Mouse (Mus musculus) left cerebral cortex, postnatal 36 days (tissue): Measurements from ENCODE around the gene Cox6a2. TPM values are rescaled to one million over a fixed set of nuclear protein-coding genes. Genes with fewer than 3 reads are reported as not detected.
A peak's percentile ranks its signal among the peaks of the same experiment; 100 is the strongest.

Experiments used
- DNase-seq, 2 experiments: peaks; one replicate each; pipeline ENCODE4 v3.0.0; 2021 to 2022; ENCODE audit warnings: low spot score in 2 of 2, mixed read lengths in 1 of 2
- intact Hi-C: fragments of 180-260 bp; cut with DNase I; formaldehyde crosslinking; loops from one replicate; pipeline ENCODE4 v1.15.1; 2025
- total RNA-seq, 2 experiments: library from RNA; stranded (reverse); gene quantifications; 2 replicates each; pipeline ENCODE4 v1.2.3; 2021

The Cox6a2 gene
- 1 to 10 TPM; 7.4 to 8.7 TPM for total RNA-seq

DNA sequence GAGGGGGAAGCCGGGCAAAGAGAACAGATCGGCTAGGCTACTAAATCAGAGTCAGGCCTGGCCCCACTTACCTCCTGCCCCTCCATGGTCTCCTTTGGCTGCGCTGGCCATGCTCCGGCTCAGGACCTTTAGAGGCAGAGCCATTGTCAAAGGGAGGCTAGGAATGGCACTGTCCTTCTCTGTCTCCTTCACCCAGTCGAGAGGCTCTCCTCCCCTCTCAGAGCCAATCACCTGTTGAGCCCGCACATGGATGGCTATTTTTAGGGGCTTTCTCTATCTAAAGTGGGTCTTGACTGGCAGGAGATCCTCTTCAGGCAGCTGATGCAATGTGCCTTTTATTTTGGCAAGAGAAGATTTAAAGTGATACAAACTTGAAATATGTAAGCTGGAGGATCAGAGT, at the start of gene Cox6a2:
Gene Cox6a2 (minus strand): TSS at position 236 of the 400 bp plus-strand sequence.
- intact Hi-C loops = loop anchor here (5.0 kb wide), 1 partner anchor 219 kb away; no protein-coding TSS in a partner anchor
- DNase-seq = no peak

DNA sequence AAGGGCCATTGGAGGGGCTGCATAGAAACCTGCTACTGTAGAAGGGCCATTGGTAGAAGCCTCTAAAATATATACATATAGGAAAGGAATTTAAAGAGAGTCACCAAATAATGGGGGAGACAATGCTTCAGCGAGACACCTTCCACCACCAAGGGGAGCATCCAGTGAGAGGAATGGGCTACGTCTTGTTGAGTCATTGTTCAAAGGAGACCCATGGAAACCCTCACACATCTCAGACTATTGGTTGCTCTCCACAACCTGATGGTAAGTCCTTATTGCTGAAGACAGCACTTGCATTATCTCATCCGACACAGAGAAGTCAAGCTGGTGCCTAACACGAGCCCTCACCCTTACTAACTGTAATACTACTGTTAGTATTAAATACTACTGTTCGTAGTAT, 49.6 kb upstream of the Cox6a2 start:
- intact Hi-C loops = no loop called here

DNA sequence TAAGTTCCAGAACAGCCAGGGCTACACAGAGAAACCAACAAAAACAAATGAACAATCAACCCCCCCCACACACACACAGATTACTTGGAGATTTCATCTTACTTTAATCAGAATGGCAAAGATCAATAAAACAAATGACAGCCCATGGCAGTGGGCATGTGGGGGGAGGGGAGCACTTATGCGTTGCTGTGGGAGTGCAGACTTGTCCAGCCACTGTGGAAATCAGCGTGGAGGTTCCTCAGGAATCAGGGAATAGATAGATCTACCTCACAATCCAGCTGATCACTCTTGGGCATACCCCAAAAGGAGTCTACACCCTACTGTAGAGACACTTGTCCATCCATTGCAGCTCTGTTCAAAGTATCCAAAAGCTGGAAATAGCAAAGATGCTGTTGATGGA, 48.8 kb upstream of the Cox6a2 start:
- intact Hi-C loops = no loop called here
- no peak for DNase-seq

More for the DNA sequence above, 49.6 kb upstream of the Cox6a2 start:
- DNase-seq = no peak

DNA sequence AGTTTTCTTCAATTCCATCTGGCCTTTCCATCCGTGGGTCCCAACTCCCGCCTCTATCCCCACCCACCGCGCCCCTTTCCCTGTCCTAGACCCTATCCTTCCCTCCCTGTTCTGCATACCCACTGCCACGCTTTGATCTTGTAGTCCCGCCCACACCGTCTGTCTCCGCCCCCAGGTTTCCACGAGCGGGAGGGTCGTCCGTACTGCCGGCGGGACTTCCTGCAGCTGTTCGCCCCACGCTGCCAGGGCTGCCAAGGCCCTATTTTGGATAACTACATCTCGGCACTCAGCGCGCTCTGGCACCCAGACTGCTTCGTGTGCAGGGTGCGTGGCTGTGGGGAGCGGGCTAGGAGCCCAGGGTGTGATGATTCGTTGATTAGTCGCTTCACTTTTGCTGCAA, 46.4 kb upstream of the Cox6a2 start:
- intact Hi-C loops = no loop called here
- peak; percentile 78 to 84 for DNase-seq

DNA sequence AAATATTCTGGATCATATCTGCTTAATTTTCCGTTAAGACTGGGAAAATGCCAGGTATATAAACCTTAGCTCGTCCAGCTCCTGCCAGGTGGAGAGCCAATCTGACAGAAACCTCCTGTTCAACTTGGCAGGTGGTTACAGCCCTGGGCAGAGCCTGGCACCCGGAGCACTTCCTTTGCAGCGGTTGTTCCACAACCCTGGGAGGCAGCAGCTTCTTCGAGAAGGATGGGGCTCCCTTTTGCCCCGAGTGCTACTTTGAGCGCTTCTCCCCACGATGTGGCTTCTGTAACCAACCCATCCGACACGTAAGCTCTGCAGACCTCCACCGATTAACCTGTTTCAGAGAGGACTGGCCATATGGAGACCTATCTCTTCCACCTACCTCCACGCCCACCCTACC, 45.8 kb upstream of the Cox6a2 start:
- intact Hi-C loops = no loop called here
- DNase-seq = no peak

DNA sequence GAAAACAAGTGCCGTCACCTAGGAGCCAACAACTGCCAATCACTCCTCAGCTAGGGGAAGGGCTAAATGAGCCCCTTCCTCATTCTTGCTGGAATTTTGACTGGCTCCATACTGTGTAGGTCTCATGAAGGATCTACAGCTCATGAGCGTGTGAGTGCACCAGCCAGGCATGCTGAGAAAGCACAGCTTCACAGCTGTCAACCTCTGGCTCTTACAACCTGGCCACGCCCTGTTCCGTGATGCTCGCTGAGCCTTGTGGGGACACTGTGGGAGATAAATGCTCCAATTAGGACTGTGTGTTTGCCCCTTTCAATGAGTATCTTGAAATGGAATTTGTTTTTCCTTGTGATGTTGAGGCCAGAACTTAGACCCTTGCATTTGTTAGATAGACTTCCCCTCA, 43.8 kb upstream of the Cox6a2 start:
- intact Hi-C loops = loop anchor here (5.0 kb wide), 1 partner anchor 47 kb away; the partner anchor contains the start of gene BC017158
- DNase-seq = no peak

DNA sequence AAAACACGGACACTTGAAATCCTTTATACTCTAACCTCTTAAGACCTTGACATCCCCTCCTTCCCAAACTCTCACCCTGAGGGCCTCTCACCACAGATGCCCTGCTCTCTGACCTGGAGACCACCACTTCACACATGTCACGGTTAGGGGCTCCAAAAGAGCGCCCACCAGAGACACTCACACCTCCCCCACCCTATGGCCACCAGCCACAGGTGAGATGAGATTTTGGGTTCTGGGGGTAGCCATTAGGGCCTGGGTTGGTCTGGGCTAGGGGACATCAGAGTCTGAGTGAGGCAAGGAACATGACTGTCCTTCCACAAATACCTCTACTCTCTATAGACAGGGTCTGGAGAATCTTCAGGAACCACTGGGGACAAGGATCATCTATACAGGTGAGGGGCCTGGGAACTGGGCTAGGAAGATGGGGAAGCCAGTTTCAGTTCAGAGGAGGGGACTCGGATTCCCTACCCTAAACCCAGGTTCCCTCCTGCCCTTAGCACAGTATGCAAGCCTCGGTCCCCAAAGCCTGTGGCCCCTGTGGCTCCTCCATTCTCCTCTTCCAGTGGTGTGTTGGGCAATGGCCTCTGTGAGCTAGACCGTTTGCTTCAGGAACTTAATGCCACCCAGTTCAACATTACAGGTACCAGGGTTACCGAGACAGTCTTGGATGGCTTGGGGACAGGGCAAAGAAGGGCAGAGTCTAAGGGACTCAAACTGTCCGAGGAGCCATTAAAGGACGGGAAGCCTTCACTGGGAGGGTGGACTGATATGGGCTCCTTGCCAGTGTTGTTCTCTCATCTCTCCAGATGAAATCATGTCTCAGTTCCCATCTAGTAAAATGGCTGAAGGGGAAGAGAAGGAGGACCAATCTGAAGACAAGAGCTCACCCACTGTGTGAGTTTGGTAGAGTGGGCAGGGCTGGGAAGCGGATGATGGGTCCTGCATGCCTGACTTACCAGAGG, 42.2 kb upstream of the Cox6a2 start:
- no peak for DNase-seq
- intact Hi-C loops = loop anchor here (5.0 kb wide), 1 partner anchor 49 kb away; the partner anchor contains the start of gene BC017158

DNA sequence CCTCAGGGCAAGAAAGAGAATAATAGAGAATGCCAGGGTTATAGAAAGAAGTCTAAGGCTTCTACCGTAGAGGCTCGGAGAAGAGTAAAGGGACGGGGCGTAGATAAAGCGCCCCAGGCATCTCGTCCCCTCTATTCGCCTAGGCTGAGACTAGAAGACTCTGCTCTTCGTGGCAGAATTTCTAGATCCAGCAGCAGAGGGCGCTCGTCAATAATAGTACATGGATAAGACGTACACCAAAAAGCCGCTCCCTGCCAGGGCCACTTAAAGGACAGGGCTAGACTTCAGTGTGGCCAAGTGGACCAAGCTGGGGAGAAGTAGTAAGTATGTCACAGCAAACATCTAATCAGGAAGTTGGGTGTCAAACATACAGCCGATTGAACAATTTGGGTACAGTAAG, 41.3 kb upstream of the Cox6a2 start:
- intact Hi-C loops = loop anchor here (1.0 to 5.0 kb wide), 2 partner anchors 50 to 98 kb away; partner anchors contain the start of gene BC017158
- DNase-seq = peak; percentile 79 to 84

DNA sequence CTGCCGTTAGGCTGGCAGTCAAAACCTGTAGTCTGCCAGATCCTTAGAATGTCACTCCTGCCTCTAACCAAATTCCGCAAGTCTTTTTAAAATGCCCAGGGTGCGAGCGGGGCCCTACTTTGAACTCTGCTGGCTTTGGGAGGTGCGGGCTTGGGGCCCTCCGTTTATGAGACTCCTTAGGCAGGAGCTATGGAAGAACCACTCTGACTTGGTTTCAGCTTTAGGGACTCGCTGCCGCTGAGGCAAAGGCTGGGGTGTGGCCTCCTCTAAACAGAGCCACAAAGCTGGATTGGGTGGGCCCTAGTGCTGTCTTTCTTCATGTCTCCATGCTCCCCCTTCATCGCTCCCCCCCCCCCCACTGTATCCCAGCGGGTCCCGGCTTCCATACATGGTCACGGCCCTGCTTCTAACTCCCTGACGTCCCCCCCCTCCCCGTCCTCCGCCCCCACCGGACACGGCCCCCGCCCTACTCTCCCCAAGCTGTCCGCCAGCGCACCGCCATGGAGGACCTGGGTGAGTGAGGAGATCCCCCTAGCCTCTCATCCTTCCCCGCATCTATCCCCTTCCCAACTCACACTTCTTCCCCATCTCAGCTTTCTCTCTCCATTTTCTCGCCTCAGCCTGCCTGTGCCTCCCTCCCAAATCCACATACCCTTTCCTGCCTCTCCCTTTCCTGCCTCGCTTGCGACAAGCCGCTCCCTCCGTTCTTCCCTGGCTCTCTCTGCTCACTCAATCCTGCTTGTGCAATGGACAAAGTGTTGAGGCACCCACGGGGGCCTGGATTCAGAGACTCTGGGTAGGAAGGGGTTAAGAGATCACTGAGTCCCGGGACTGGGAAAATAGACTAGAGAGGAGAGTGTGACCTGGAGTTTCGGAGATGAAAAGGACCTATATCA, 40.6 kb upstream of the Cox6a2 start, which contains the start of gene Tgfb1i1:
Gene Tgfb1i1 (plus strand): TSS at position 317 of the 896 bp plus-strand sequence.
- intact Hi-C loops = loop anchor here (1.0 to 5.0 kb wide), 2 partner anchors 51 to 99 kb away; partner anchors contain the start of gene BC017158

DNA sequence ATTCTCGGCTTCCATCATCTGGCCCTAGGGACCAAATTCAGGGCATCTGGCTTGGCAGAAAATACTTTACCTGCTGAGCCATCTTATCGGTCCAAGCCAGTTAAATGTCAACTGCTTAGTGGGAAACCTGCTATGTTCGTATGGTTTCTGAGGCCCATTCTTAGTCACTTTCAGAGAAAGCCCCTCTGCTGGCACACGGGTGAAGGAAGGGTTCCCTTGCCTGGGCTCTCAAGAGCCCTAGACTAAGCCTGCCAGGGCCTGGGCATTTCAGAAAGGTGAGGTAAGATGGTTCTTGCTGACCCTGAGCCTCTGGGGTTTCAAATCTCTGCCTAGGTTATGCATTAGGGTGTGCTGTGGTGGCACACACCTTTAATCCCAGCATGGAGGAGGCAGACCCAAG, 39.4 kb upstream of the Cox6a2 start:
- intact Hi-C loops = loop anchor here (5.0 kb wide), 1 partner anchor 52 kb away; the partner anchor contains the start of gene BC017158
- DNase-seq = no peak

More for the DNA sequence above, 40.6 kb upstream of the Cox6a2 start, which contains the start of gene Tgfb1i1:
- DNase-seq = peak; percentile 61 to 66

DNA sequence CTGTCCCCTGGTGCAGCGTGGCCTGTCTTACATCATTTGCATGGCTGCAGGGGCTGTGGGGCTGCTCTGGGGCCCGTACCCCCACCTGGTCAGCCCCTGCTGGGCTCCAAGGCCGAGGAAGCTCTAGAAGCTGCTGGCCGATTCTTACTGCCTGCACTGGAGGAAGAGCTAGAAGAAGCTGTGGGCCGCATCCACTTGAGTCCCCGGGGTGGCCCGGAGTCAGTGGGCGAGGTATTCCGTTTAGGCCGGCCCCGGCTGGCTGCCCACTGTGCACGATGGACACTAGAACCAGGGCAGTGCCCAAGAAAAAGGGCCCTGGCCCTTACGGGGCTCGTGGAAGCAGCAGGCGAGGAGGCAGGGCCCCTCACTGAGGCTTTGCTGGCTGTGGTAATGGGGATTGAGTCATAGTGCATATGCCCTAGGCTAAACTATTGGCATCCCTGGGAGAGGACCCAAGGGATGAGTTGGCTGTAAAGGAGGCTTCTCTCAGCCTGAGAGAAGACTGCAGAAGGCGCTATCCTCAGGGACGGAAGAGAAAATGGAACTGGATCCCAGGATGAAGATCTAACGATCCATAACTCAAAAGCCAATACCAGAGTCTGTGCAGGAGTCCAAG, 38.3 kb upstream of the Cox6a2 start:
- no peak for DNase-seq
- intact Hi-C loops = loop anchor here (5.0 kb wide), 1 partner anchor 53 kb away; the partner anchor contains the start of gene BC017158

DNA sequence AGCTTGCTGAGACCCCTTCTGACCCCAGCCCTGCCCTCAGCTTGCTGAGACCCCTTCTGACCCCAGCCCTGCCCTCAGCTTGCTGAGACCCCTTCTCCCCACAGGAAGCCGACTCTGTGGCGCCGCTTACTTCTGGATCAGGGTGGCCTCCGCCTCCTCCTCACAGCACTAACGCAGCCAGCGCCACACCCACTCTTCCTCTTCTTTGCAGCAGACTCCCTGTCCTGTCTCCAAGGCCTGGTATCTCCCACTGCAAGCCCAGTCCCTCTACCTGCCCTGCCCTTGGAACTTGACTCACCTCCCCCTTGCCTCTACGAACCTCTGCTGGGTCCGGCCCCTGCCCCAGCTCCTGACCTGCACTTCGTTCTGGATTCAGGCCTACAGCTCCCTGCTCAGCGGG, 37.7 kb upstream of the Cox6a2 start:
- DNase-seq = no peak
- intact Hi-C loops = no loop called here

DNA sequence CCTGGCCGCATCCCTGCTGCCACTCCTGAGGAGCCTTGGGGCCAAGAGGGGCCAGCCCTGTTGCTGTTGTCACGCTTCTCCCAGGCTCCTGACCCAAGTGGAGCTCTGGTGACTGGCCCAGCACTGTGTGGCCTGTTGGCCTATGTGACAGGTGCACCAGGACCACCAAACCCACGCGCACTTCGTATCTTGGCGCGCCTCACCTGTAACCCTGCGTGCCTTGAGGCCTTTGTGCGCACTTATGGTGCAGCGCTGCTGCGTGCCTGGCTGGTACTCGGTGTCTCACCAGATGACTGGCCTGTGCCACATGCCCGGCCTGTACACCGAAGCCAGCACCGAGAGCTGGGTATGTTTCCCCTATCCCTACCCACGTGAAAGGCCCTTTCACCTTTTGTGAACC, 36.1 kb upstream of the Cox6a2 start:
- no peak for DNase-seq
- intact Hi-C loops = no loop called here

DNA sequence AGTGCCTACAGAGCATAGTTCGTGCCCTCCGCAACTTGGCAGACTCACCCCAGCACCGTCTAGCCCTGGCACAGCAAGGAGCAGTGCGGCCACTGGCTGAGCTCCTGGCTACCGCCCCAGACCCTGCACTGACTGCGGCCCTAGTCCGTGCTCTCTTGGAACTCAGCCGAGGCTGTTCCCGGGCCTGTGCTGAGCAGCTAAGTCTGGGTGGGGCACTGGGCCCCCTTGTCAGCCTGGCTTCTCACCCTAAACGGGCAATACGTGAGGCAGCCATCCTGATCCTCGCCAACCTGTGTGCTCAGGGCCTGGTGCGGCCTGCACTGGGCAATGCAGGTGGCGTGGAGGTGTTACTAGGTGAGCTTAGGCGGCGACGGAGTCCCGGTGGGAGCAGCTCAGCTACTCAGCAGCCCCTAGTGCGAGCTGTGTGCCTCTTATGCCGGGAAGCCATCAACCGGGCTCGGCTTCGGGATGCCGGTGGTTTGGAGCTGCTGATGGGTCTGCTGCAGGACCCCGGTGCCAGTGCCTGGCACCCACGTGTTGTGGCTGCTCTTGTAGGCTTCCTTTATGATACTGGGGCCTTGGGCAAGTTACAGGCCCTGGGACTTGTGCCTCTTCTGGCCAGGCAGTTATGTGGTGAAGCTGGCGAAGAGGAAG, 34.1 kb upstream of the Cox6a2 start:
- intact Hi-C loops = no loop called here
- no peak for DNase-seq

DNA sequence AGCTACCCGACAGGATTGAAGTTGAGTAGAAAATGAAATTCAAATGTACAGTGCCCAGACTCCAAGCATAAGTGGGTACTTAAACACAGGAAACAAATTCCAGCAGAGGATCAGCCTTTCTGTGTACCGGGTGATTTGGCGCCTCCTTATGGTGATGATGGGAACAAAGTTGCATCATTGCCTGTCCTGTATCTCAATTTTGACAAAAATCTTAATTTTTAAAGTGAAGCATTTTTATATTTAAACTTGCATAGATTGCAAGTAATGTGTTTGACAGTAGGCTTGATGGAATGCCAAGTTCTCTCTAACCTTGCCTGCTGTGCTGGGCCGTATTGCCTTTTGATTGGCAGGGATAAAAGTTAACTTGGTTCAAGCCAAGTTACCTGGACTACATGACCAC, 32.8 kb upstream of the Cox6a2 start:
- intact Hi-C loops = loop anchor here (5.0 to 10.0 kb wide), 2 partner anchors 226 to 468 kb away; partner anchors contain the start of gene Tial1
- no peak for DNase-seq

DNA sequence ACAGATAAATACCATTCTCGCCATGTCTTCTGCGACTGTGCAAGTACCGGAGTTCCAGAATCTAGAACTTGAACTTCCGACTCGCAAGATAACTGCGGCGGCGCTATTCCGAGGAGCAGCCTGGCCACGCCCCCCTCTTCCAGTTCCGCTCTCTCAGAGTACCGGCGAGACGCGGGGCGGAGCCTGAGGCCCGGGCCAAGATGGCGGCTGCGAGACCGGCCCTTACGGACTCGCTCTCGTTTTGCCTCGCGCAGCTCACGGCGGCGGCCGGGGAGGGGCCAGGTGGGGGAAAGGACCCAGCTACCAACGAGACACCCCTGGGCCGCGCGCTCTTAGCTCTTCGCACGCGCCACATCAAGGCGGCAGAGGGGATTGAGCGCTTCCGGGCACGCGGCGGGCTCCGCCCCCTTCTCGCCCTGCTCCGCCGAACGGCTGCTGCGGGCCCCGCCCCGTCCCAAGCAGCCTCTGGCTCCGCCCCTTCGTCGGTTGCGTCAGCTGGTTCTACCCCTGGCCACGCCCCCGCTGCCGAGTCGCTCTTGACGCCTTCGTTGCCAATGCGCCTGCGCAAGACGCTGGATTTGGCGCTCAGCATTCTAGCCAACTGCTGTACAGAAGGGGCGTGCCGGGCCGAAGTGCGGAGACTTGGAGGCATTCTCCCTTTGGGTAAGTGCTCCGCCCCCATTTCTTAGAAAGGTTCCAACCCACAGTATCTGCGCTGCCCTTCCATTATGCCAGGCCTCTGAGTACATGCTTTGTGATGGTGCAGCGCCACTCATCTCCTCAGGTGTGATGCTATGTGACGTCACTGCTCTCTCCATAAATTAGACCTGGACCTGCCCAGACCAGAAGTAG, 32.0 kb upstream of the Cox6a2 start, which contains the start of gene 9130023H24Rik:
Gene 9130023H24Rik (minus strand): TSS at position 105 of the 852 bp plus-strand sequence.
- DNase-seq = peak; percentile 100
- intact Hi-C loops = loop anchor here (2.0 to 10.0 kb wide), 3 partner anchors 227 to 469 kb away; partner anchors contain the start of gene Tial1

DNA sequence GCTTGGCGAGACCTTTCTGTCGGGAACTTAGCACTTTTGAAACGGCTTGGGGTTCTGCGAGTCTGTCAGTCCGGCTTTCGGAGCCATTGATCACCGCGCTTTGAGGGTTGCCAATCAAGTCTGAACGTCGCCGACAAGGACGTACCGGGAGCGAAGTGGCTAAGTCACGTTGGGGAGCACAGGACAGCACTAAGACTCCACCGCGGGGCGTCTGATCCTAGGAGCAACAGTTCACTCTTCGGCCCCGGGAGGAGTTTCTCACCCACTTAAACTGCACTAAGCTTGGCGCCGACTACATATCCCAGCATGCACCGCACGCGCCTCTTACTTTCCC, 31.4 kb upstream of the Cox6a2 start:
- intact Hi-C loops = loop anchor here (2.0 to 10.0 kb wide), 3 partner anchors 227 to 470 kb away; partner anchors contain the start of gene Tial1

More for the DNA sequence above, 31.4 kb upstream of the Cox6a2 start:
- DNase-seq = no peak
